Mouse (Mus musculus): ENCODE results near the gene Nme4.
A peak's percentile ranks its signal among the peaks of the same experiment; 100 is the strongest.

Nme4 gene

DNA sequence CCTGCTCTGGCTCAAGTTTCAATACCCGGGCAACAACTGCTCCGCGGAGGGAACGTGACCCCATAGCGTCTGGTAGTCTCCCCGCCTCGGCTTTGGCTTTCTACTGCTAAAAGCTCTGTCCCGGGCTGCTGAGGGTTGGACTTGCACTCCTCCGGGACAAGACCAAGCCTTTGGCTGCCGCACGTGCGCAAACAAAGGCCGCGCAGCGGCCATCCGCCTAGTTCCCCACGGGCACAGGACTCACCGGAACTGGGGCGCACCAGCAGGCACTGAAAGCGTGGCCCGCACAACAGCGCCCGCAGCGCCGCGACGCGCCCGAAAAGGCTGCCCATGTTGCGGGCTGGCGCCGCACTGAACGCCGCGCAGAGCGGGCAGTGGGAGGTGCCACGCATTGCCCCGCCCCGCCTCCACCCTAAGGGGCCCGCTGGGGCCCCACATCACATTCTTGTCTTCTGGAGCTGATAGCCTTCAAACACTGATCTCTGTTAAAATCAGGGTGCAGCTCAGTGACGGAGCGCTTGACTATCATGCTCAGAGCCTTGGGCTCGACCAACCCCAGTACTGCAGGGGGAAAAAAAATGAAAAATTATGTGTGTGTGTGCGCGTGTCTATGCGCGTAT, at the start of gene Nme4:
Nme4 (minus strand) TSS at position 482 of the 620 bp plus-strand sequence.
- TF ChIP-seq NANOG (IDR thresholded peaks at IDR 0.05; ENCODE audit: borderline replicate concordance, low read length) = no peak
- H3K4me3 ChIP-seq (replicated peaks; ENCODE audit: low read length) = peak within 1 kb of the TSS; percentile 92

DNA sequence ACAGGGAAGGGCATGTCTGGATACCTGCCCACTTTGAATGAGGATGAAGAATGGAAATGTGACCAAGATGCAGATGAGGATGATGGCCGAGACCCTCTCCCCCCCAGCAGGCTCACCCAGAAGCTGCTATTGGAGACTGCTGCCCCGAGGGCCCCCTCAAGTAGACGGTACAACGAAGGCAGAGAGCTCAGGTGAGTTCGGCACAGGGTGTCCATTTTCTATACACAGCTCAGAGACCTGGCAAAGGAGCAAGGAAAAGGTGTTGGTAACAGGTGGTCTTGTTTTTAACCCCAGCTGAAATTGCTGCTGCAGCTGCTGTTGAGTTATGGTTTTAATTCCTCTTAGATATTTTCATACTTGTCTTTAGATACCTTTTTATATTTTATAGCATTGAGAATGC, 48.0 kb upstream of the Nme4 start:
- Histone ChIP-seq H3K27me3 (ENCODE audit: insufficient read depth, low read length) (no peaks in the 10 kb centered on the region), H3K9me3 (ENCODE audit: low read length) (no peaks in the 10 kb centered on the region), H3K4me3 (replicated peaks; ENCODE audit: low read length) (no peak overlapping the region), H3K36me3 (ENCODE audit: insufficient read depth, low read length) (peaks cover 64% of the 10 kb centered on the region), H3K4me1 (replicated peaks; ENCODE audit: low read depth, low read length) (peaks cover 61% of the 10 kb centered on the region)
- TF ChIP-seq POU5F1 (IDR thresholded peaks at IDR 0.05; ENCODE audit: borderline replicate concordance, low read length) (no peak), NANOG (IDR thresholded peaks at IDR 0.05; ENCODE audit: borderline replicate concordance, low read length) (no peak), CTCF (conservative IDR thresholded peaks at IDR 0.05; ENCODE audit: low read length) (no peak)

More for the DNA sequence above, at the start of gene Nme4:
- H3K4me1 ChIP-seq (replicated peaks; ENCODE audit: low read depth, low read length) = peaks cover 30% of the 10 kb centered on the region
- H3K36me3 ChIP-seq (ENCODE audit: insufficient read depth, low read length) = peaks cover 37% of the 10 kb centered on the region
- H3K27me3 ChIP-seq (ENCODE audit: insufficient read depth, low read length) = no peaks in the 10 kb centered on the region
- peaks cover 4% of the 10 kb centered on the region; the same call in 1 of the 2 replicates for H3K9me3 ChIP-seq (ENCODE audit: low read length)

DNA sequence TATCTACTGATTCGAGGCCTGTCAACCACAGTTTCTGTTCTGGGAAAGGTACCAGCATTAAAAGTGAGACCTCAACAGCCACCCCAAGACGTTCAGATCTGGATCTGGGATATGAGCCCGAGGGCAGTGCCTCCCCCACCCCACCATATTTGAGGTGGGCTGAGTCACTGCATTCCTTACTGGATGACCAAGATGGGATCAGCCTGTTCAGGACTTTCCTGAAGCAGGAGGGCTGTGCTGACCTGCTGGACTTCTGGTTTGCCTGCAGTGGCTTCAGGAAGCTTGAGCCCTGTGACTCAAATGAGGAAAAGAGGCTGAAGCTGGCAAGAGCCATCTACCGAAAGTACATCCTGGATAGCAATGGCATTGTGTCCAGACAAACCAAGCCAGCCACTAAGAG, 47.4 kb upstream of the Nme4 start:
- no peaks in the 10 kb centered on the region for H3K27me3 ChIP-seq (ENCODE audit: insufficient read depth, low read length)
- H3K4me3 ChIP-seq (replicated peaks; ENCODE audit: low read length) = no peak overlapping the region
- peaks cover 59% of the 10 kb centered on the region for H3K4me1 ChIP-seq (replicated peaks; ENCODE audit: low read depth, low read length)
- TF ChIP-seq POU5F1 (IDR thresholded peaks at IDR 0.05; ENCODE audit: borderline replicate concordance, low read length) = no peak
- no peak for TF ChIP-seq CTCF (conservative IDR thresholded peaks at IDR 0.05; ENCODE audit: low read length)
- no peak for TF ChIP-seq NANOG (IDR thresholded peaks at IDR 0.05; ENCODE audit: borderline replicate concordance, low read length)
- H3K9me3 ChIP-seq (ENCODE audit: low read length) = no peaks in the 10 kb centered on the region
- peaks cover 58% of the 10 kb centered on the region for H3K36me3 ChIP-seq (ENCODE audit: insufficient read depth, low read length)

GRCm38 (mm10) chr17:26138901-26139381, 43.5 kb upstream of the Nme4 start:
- H3K27me3 ChIP-seq (ENCODE audit: insufficient read depth, low read length) = no peaks in the 10 kb centered on the region
- H3K36me3 ChIP-seq (ENCODE audit: insufficient read depth, low read length) = peaks cover 29% of the 10 kb centered on the region
- H3K4me1 ChIP-seq (replicated peaks; ENCODE audit: low read depth, low read length) = peaks cover 48% of the 10 kb centered on the region
- H3K4me3 ChIP-seq (replicated peaks; ENCODE audit: low read length) = peak overlapping the region; percentile 91
- TF ChIP-seq CTCF (conservative IDR thresholded peaks at IDR 0.05; ENCODE audit: low read length) (no peak), POU5F1 (IDR thresholded peaks at IDR 0.05; ENCODE audit: borderline replicate concordance, low read length) (no peak), NANOG (IDR thresholded peaks at IDR 0.05; ENCODE audit: borderline replicate concordance, low read length) (no peak)
- no peaks in the 10 kb centered on the region for H3K9me3 ChIP-seq (ENCODE audit: low read length)

DNA sequence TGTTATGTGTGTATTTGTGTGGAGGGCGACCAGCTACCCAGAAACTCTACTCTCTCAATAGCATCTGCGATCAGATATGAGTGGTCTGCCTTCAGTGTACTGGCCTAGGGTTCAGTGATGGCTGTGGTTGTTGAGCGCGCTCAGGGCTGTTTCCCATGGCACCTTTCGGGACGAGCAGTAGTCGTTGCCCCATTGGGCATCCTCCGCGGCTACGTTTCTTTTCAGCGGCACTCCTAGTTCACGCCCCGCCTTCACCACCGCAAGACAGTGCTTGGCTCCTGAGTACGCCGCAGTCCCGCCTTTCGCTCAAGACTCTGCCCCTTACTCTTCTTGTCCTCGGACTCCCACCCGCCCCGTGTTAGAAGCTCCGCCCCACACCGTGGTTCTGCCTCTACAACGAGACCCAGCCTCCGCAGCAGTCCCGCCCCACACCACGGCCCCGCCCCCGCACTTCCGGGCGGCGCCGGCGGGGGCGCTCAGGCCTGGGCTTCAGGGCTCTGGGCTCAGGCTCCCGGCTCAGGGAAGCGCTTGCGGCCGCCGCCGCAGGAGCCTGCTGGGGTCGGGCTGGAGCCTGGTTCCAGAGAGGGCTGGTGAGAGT, 42.9 kb upstream of the Nme4 start, which contains the start of gene Axin1:
Axin1 (plus strand) TSS at position 450 of the 598 bp plus-strand sequence.
- H3K4me3 ChIP-seq (replicated peaks; ENCODE audit: low read length) = peak within 1 kb of the TSS; percentile 91
- peaks cover 46% of the 10 kb centered on the region for H3K4me1 ChIP-seq (replicated peaks; ENCODE audit: low read depth, low read length)
- H3K9me3 ChIP-seq (ENCODE audit: low read length) = no peaks in the 10 kb centered on the region
- peaks cover 27% of the 10 kb centered on the region for H3K36me3 ChIP-seq (ENCODE audit: insufficient read depth, low read length)
- TF ChIP-seq POU5F1 (IDR thresholded peaks at IDR 0.05; ENCODE audit: borderline replicate concordance, low read length) (no peak), CTCF (conservative IDR thresholded peaks at IDR 0.05; ENCODE audit: low read length) (no peak), NANOG (IDR thresholded peaks at IDR 0.05; ENCODE audit: borderline replicate concordance, low read length) (no peak)
- no peaks in the 10 kb centered on the region for H3K27me3 ChIP-seq (ENCODE audit: insufficient read depth, low read length)

DNA sequence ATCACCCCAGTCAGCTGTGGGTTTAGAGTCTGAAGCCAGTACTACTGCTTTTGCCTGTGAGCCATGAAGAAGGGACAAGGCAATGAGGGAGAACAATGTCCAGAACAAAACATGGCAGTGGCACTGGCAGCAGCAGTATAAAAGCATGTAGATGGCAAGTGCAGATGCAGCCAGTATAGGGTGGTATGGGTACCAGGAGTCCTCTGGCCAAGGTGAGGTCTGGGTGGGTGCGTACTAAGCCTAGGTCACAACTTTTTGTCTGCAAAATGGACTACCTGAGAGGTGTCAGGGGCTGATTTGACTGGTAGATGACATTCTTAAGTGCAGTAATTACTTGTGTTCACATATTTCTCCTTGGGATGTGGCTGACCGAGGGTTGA, 42.3 kb upstream of the Nme4 start:
- no peak for TF ChIP-seq POU5F1 (IDR thresholded peaks at IDR 0.05; ENCODE audit: borderline replicate concordance, low read length)
- no peak for TF ChIP-seq CTCF (conservative IDR thresholded peaks at IDR 0.05; ENCODE audit: low read length)
- no peak for TF ChIP-seq NANOG (IDR thresholded peaks at IDR 0.05; ENCODE audit: borderline replicate concordance, low read length)
- Histone ChIP-seq H3K36me3 (ENCODE audit: insufficient read depth, low read length) (peaks cover 25% of the 10 kb centered on the region), H3K27me3 (ENCODE audit: insufficient read depth, low read length) (no peaks in the 10 kb centered on the region), H3K4me1 (replicated peaks; ENCODE audit: low read depth, low read length) (peaks cover 43% of the 10 kb centered on the region), H3K9me3 (ENCODE audit: low read length) (no peaks in the 10 kb centered on the region), H3K4me3 (replicated peaks; ENCODE audit: low read length) (peak overlapping the region; percentile 91)

GRCm38 (mm10) chr17:26137106-26137750, 41.8 kb upstream of the Nme4 start:
- TF ChIP-seq NANOG (IDR thresholded peaks at IDR 0.05; ENCODE audit: borderline replicate concordance, low read length) (no peak), POU5F1 (IDR thresholded peaks at IDR 0.05; ENCODE audit: borderline replicate concordance, low read length) (no peak), CTCF (conservative IDR thresholded peaks at IDR 0.05; ENCODE audit: low read length) (no peak)

More at GRCm38 (mm10) chr17:26137106-26137750, 41.8 kb upstream of the Nme4 start:
- H3K9me3 ChIP-seq (ENCODE audit: low read length) = no peaks in the 10 kb centered on the region
- H3K4me3 ChIP-seq (replicated peaks; ENCODE audit: low read length) = 0 out of 2 replicates have a peak overlapping the region, but pooled peaks have one; percentile 3
- H3K4me1 ChIP-seq (replicated peaks; ENCODE audit: low read depth, low read length) = peaks cover 43% of the 10 kb centered on the region
- no peaks in the 10 kb centered on the region for H3K27me3 ChIP-seq (ENCODE audit: insufficient read depth, low read length)
- peaks cover 25% of the 10 kb centered on the region for H3K36me3 ChIP-seq (ENCODE audit: insufficient read depth, low read length)
